Mouse (Mus musculus): Measurements from ENCODE around the gene Hs3st2. TPM values are rescaled to one million over a fixed set of nuclear protein-coding genes. Genes with fewer than 3 reads are reported as not detected.

The Hs3st2 gene
- polyA plus RNA-seq, 1 experiment from 2014 or later, result 1.3 TPM

DNA sequence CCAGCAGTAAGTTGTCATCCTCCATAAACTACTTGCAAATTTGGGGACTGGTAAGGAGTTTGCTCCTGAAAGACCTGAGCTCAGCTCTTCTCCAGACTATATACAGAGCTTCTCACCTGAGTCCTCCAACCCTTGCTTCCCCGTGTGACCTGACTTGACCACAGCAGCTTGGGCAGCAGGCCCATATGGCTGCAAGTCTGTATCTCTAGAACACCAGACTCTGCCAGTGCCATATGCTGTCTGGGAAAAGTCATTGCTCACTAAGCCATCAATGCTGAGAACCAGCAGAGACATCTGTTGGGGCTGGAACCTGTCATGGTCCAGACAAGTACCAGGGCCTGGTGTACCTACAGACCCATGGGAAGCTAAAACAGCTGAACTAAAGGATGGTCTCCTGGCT, 73.5 kb downstream of the Hs3st2 start:
- Histone ChIP-seq H3K9me3 (no peaks in the 10 kb centered on the region), H3K27me3 (replicated peaks) (no peaks in the 10 kb centered on the region), H3K36me3 (no peaks in the 10 kb centered on the region), H3K4me2 (no peak overlapping the region), H3K27ac (no peak overlapping the region), H3K4me3 (replicated peaks) (no peak overlapping the region), H3K9ac (no peak overlapping the region), H3K4me1 (no peaks in the 10 kb centered on the region)
- 83% methylated on average over 1 of the region's 1 CpGs for WGBS
- ATAC-seq (ENCODE audit: insufficient read depth, low FRiP score, low read depth), result no peak

DNA sequence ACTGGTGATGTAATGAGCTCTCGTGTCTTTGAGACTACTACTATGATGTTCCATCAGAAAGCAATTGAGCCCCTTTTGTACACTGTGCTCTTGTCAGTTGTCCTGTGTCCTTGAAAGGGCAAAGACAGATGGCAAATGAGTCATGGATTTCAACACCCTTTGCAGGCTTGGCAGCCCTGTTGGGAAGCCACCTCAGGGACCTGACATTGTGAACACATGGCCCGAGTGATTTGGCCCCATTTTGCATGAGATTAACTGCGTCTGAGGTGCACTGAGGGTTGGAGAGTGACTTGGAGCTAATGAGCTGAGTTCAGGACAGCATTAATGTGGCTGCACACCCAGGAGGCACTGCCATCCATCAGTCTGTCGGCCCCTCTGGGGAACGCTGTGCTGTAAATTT, 74.7 kb downstream of the Hs3st2 start:
- no peak for ATAC-seq (ENCODE audit: insufficient read depth, low FRiP score, low read depth)
- Histone ChIP-seq H3K4me2 (no peak overlapping the region), H3K36me3 (no peaks in the 10 kb centered on the region), H3K27ac (no peak overlapping the region), H3K9ac (no peak overlapping the region), H3K4me3 (replicated peaks) (no peak overlapping the region), H3K9me3 (no peaks in the 10 kb centered on the region), H3K4me1 (no peaks in the 10 kb centered on the region), H3K27me3 (replicated peaks) (no peaks in the 10 kb centered on the region)
- WGBS, result 64% methylated on average over 5 of the region's 5 CpGs

DNA sequence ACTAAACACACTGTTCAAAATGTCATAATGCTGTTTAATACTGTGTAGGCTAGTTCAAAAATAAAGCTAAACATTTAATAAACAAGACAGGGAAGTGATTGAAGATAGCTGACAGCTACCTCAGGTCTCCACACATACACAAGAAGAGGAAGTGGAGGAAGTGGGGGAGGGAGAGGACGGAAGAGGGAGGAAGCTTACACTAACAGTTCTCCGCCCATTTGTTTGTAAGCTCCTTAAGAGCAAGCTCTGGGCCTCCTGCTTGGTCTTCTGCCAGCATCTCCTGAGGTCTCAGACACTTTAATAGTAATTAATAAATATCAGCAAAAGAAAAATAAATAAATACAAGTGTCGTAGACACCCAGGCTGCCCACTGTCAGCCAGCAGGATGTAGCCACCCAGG, 77.8 kb downstream of the Hs3st2 start:
- H3K36me3 ChIP-seq, result no peaks in the 10 kb centered on the region
- H3K4me1 ChIP-seq, result no peaks in the 10 kb centered on the region
- no peak overlapping the region for H3K4me2 ChIP-seq
- 32% methylated on average over 3 of the region's 3 CpGs for WGBS
- ATAC-seq (ENCODE audit: insufficient read depth, low FRiP score, low read depth), result no peak
- no peaks in the 10 kb centered on the region for H3K27me3 ChIP-seq (replicated peaks)
- H3K4me3 ChIP-seq (replicated peaks), result no peak overlapping the region
- H3K9ac ChIP-seq, result no peak overlapping the region
- H3K9me3 ChIP-seq, result no peaks in the 10 kb centered on the region
- no peak overlapping the region; the same call in 1 of the 2 replicates for H3K27ac ChIP-seq

DNA sequence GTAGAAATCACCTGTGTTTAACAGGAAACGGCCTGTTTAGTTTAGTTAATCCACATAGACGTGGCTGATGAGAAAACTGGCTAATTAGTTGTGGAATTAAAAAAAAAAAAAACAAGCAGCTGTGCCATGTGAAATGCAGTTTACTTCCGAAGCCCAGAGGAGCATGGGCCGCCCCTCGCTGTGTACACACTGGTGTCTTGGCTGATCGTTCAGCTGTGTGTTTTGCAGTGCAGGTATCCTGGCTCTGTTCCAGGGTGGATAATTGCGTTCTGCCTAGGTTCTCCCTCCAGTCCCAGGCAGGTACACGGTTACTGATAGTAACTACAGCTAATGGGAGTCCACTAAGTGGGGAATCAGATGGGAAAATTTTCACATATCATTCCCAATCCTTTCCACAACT, 86.6 kb downstream of the Hs3st2 start:
- 34% methylated on average over 8 of the region's 8 CpGs for WGBS
- Histone ChIP-seq H3K9ac (no peak overlapping the region), H3K4me3 (replicated peaks) (no peak overlapping the region), H3K27ac (no peak overlapping the region), H3K27me3 (replicated peaks) (no peaks in the 10 kb centered on the region), H3K36me3 (no peaks in the 10 kb centered on the region), H3K9me3 (no peaks in the 10 kb centered on the region), H3K4me1 (no peaks in the 10 kb centered on the region), H3K4me2 (no peak overlapping the region)
- ATAC-seq (ENCODE audit: insufficient read depth, low FRiP score, low read depth), result no peak

DNA sequence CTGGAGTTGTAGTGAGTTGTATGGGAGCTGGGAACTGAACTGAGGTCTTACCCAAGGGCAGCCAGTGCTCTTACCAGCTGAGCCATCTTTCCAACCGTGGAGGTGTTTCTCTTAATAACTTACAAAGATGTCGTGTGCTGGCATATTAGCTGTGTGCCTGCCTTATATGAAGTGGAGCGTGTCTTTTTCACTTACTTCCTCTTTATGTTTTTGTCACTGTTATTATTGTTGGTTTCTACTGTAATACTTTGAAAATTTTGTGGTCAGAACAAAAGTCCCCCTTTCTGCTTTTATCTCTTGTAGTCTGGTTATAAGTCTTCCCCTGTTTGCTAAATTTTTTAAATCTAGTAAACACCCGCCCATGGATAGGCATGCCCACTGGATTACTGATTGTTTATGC, 88.4 kb downstream of the Hs3st2 start:
- no peak for ATAC-seq (ENCODE audit: insufficient read depth, low FRiP score, low read depth)
- no peak overlapping the region for H3K4me3 ChIP-seq (replicated peaks)
- no peak overlapping the region for H3K9ac ChIP-seq
- no peaks in the 10 kb centered on the region for H3K9me3 ChIP-seq
- H3K36me3 ChIP-seq, result no peaks in the 10 kb centered on the region
- 79% methylated on average over 4 of the region's 4 CpGs for WGBS
- H3K27me3 ChIP-seq (replicated peaks), result no peaks in the 10 kb centered on the region
- H3K4me1 ChIP-seq, result no peaks in the 10 kb centered on the region
- no peak overlapping the region for H3K4me2 ChIP-seq
- H3K27ac ChIP-seq, result no peak overlapping the region

DNA sequence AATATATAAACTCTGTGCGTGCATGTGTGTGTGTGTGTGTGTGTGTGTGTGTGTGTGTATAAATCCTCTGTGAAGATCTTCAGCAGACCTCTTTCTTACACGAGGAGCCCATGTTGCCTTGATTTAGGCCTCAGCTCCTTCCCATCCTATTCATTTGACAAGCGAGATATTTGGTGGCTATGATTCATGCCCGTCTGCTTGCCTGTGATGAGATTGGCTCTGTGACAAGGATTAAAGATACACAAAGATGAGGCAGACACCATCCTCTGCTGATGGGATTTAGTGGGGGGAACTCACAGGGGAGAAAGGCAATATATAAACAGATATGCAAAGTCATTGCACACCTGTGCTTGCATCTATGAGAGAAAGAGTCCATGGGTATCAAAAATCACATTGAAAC, 92.9 kb downstream of the Hs3st2 start:
- WGBS, result 63% methylated on average over 4 of the region's 4 CpGs
- ATAC-seq (ENCODE audit: insufficient read depth, low FRiP score, low read depth), result no peak
- Histone ChIP-seq H3K4me3 (replicated peaks) (no peak overlapping the region), H3K27ac (no peak overlapping the region), H3K36me3 (no peaks in the 10 kb centered on the region), H3K4me2 (no peak overlapping the region), H3K9me3 (no peaks in the 10 kb centered on the region), H3K4me1 (no peaks in the 10 kb centered on the region), H3K9ac (no peak overlapping the region), H3K27me3 (replicated peaks) (no peaks in the 10 kb centered on the region)

DNA sequence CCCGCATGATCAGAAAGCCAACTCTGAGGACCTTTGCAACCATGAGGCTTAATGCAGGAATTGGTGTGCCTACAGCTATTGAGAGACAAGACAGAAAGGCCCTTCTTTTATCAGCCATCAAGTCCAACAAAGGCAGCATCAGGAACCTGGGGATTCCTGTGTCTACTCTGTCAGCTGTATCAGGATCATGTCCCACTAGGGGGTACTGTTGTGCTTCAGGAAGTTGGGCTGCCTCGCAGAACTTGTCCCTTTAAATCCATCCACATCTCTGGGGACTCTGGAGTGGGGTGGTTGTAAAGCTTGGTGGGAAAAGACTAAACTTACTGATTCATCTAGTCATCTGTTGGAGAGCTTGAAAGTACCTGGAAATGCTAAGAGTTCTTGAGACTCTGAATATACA, 93.6 kb downstream of the Hs3st2 start:
- H3K4me1 ChIP-seq, result no peaks in the 10 kb centered on the region
- no peak overlapping the region for H3K4me3 ChIP-seq (replicated peaks)
- H3K9ac ChIP-seq, result no peak overlapping the region
- no peak overlapping the region for H3K4me2 ChIP-seq
- no peaks in the 10 kb centered on the region for H3K36me3 ChIP-seq
- no peak for ATAC-seq (ENCODE audit: insufficient read depth, low FRiP score, low read depth)
- H3K9me3 ChIP-seq, result no peaks in the 10 kb centered on the region
- WGBS, result 74% methylated on average over 2 of the region's 2 CpGs
- no peaks in the 10 kb centered on the region for H3K27me3 ChIP-seq (replicated peaks)
- H3K27ac ChIP-seq, result no peak overlapping the region

DNA sequence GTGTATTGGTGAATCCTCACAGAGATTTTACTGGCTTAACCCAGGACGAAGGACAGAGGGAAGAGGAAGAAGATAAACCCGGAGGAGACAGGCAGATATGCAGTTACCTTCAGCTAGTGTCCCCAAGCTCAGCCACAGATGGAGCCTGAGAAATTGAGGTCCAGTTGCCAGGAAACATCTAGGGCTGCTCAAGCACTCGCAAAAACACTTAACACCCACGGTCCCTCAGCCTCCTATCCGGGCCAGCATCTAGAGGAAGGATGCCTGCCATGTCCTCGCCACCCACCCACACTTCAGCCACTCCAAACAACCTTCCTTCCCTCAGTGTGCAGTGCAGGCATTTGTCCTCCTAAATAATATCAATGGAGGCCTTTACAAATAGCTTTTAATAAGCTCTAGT, 95.6 kb downstream of the Hs3st2 start:
- no peaks in the 10 kb centered on the region for H3K9me3 ChIP-seq
- H3K27ac ChIP-seq, result no peak overlapping the region
- no peaks in the 10 kb centered on the region for H3K27me3 ChIP-seq (replicated peaks)
- no peak overlapping the region for H3K4me3 ChIP-seq (replicated peaks)
- 56% methylated on average over 6 of the region's 6 CpGs for WGBS
- H3K4me1 ChIP-seq, result no peaks in the 10 kb centered on the region
- no peak overlapping the region for H3K4me2 ChIP-seq
- no peaks in the 10 kb centered on the region for H3K36me3 ChIP-seq
- no peak for ATAC-seq (ENCODE audit: insufficient read depth, low FRiP score, low read depth)
- H3K9ac ChIP-seq, result no peak overlapping the region

DNA sequence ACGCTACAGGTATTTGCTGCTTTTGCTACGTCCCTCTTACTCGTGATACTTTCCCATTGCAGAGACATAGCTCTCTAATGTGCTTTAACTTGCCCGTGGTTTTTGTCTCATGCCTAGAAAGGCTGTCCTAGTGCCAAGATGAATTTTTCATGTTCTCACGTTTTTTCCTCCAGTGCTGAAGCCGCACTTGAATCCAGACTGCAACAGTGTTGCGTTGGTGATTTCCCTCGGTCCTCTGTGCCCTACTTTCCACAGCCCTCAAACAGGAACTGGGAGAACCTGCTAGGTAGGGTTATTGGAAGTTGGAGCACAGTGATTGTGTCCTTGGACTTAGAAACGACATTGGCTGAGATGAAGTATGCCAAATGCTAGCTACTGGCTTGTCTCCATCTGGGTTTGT, 97.7 kb downstream of the Hs3st2 start:
- no peaks in the 10 kb centered on the region for H3K4me1 ChIP-seq
- no peak overlapping the region for H3K9ac ChIP-seq
- H3K36me3 ChIP-seq, result no peaks in the 10 kb centered on the region
- WGBS, result 73% methylated on average over 9 of the region's 9 CpGs
- no peak overlapping the region for H3K4me2 ChIP-seq
- no peaks in the 10 kb centered on the region for H3K27me3 ChIP-seq (replicated peaks)
- H3K27ac ChIP-seq, result no peak overlapping the region
- no peak overlapping the region for H3K4me3 ChIP-seq (replicated peaks)
- no peak for ATAC-seq (ENCODE audit: insufficient read depth, low FRiP score, low read depth)
- no peaks in the 10 kb centered on the region for H3K9me3 ChIP-seq

DNA sequence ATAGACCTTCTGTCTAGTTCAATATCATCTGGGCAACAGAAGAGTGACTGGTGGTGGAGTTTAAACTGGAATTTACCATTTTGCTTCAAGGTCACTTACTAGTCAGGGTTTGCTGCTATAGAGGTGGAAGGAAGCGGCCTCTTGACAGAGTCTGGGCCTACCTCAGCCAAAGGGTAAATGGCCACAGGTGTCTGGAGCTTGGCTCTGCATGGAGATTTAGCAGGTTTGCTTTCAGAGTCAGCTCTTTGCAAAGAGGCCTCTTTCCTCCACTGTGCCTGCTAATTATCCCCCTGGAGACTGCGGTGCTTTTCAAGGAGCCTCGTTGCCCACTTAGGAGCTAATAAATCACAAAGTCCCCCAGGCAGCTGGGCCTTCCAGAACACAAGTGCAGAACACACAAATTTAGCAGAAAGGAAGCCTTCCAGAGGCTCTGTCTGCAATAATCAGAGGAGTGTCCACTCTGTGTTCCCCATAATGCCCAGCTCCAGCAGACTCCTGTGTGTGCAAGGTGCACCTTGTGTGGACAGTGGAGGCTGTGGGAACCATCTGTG, 99.9 kb downstream of the Hs3st2 start:
- no peak overlapping the region for H3K9ac ChIP-seq
- no peaks in the 10 kb centered on the region for H3K4me1 ChIP-seq
- 44% methylated on average over 3 of the region's 3 CpGs for WGBS
- H3K36me3 ChIP-seq, result no peaks in the 10 kb centered on the region
- no peaks in the 10 kb centered on the region for H3K9me3 ChIP-seq
- H3K27me3 ChIP-seq (replicated peaks), result no peaks in the 10 kb centered on the region
- H3K4me2 ChIP-seq, result no peak overlapping the region
- no peak overlapping the region for H3K4me3 ChIP-seq (replicated peaks)
- ATAC-seq (ENCODE audit: insufficient read depth, low FRiP score, low read depth), result no peak
- H3K27ac ChIP-seq, result no peak overlapping the region

DNA sequence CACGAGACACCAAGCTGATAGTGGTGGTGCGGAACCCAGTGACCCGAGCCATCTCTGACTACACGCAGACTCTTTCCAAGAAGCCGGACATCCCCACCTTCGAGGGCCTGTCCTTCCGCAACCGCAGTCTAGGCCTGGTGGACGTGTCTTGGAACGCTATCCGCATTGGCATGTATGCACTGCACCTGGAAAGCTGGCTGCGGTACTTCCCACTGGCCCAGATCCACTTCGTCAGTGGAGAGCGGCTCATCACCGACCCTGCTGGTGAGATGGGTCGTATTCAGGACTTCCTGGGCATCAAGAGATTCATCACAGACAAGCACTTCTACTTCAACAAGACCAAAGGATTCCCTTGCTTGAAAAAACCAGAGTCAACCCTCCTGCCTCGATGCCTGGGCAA, 108.9 kb downstream of the Hs3st2 start:
- Histone ChIP-seq H3K27ac (no peak overlapping the region), H3K4me1 (no peaks in the 10 kb centered on the region), H3K9ac (no peak overlapping the region), H3K9me3 (no peaks in the 10 kb centered on the region), H3K4me3 (replicated peaks) (no peak overlapping the region), H3K4me2 (no peak overlapping the region), H3K27me3 (replicated peaks) (no peaks in the 10 kb centered on the region), H3K36me3 (no peaks in the 10 kb centered on the region)
- WGBS, result 89% methylated on average over 17 of the region's 17 CpGs
- no peak for ATAC-seq (ENCODE audit: insufficient read depth, low FRiP score, low read depth)

DNA sequence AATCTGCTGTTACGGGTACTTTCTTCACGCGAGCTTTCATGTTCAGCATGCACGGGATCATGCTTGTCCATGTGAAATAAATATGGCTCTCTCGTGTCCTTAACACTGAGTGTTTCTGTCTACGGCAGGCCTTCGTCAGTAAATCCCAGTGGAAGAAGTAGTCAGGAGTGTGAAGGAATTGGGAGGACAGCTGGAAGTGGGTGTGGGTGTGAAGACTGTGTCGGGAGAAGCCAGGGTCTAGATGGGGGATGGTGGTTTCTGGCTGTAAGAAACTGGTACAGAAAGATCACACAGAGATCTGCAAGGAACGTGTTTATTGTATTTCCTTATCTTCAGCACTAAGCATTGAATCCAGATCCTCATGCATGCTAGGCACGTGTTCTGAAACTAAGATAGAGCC, 110.0 kb downstream of the Hs3st2 start:
- no peaks in the 10 kb centered on the region for H3K4me1 ChIP-seq
- WGBS, result 81% methylated on average over 10 of the region's 10 CpGs
- no peaks in the 10 kb centered on the region for H3K36me3 ChIP-seq
- no peak overlapping the region for H3K27ac ChIP-seq
- no peaks in the 10 kb centered on the region for H3K27me3 ChIP-seq (replicated peaks)
- no peak overlapping the region for H3K4me2 ChIP-seq
- no peak overlapping the region for H3K9ac ChIP-seq
- no peak overlapping the region for H3K4me3 ChIP-seq (replicated peaks)
- ATAC-seq (ENCODE audit: insufficient read depth, low FRiP score, low read depth), result no peak
- no peaks in the 10 kb centered on the region for H3K9me3 ChIP-seq

DNA sequence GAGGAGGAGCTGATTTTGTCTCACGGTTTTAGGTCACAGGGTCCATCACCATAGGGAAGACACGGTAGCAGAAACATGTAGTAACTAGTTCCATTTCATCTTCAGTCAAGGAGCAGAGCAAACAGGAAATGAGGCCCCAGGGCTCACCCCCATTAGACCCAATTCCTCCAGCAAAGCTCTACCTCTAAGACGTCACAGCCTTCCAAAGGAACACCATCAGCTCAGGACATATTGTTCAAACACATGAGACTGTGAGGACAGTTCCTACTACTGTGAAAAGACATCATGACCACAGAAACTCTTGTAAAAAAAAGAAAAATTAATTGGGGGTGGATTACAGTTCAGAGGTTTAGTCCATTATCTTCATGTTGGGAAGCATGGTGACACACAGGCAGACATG, 125.1 kb downstream of the Hs3st2 start:
- 56% methylated on average over 3 of the region's 3 CpGs for WGBS
- H3K27me3 ChIP-seq (replicated peaks), result no peaks in the 10 kb centered on the region
- no peak overlapping the region for H3K4me2 ChIP-seq
- H3K4me3 ChIP-seq (replicated peaks), result no peak overlapping the region
- no peak for ATAC-seq (ENCODE audit: insufficient read depth, low FRiP score, low read depth)
- H3K36me3 ChIP-seq, result no peaks in the 10 kb centered on the region
- no peak overlapping the region for H3K9ac ChIP-seq
- H3K9me3 ChIP-seq, result no peaks in the 10 kb centered on the region
- H3K27ac ChIP-seq, result no peak overlapping the region
- H3K4me1 ChIP-seq, result no peaks in the 10 kb centered on the region

All from stomach, embryonic 15.5 days (tissue).